In the genomic region with DNA sequence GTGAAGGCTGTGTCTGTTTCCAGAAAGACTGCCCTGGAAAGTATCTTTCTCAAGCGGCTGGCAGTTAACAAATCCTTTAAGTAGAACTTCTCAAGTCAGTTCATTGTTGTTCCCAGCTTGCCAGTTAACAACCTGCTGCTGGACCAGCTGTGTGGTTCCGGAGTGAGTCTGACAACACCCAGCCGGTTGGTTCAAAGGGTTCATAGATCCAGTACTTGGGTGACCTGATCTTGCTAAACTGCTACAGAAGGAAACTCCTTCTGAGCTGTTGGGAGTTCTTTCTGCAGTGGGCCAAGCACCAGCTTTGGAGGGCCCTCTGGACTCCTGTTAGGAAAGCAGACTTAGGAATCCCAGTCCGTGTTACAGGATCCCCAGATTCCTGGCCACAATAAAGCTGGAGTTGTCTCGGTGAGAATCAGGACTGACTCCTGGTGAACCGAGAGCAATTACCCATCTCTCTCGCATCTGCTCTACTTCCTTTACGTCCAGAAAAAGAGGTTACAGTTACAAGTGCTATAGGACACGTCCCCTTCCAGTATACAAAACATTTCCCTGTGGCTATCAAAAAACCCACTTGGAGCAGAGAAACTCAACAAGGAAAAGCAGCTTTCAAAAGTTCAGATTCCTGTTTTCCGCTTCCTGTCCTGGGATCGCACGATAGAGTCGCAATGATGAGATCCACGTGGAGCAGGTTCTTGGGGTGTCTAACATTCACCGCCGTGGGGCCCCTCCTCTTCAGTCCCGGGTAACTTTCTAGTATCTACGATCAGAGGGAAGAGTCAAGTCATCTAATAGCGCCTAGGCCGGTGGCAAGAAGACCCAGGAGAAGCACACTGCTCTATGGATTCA, we compare ENCODE assay signal across 8 mouse cellular contexts. TPM values are rescaled to one million over a fixed set of nuclear protein-coding genes. Genes with fewer than 3 reads are reported as not detected.
DNase-seq lines count a peak whose midpoint lies in the region; ATAC-seq and TF ChIP-seq lines count a peak whose summit lies in the region.

No protein-coding gene starts in this region.

- DNase-seq in heart, postnatal 25 days (ENCODE audit: low spot score): no peak
- DNase-seq in right cerebral cortex, postnatal 10 days (ENCODE audit: low spot score in 2 of 2): no peak
- no peak for DNase-seq in yolk sac, embryonic 10.5 days (ENCODE audit: low spot score)

- peak overlapping the region; percentile 88 for H3K4me2 ChIP-seq in heart, embryonic 14.5 days (ENCODE audit: low read length)
- H3K4me2 ChIP-seq in intestine, embryonic 15.5 days (replicated peaks): peak overlapping the region; percentile 75
- H3K4me2 ChIP-seq in midbrain, embryonic 12.5 days (replicated peaks): peak overlapping the region; percentile 92

- H3K9me3 ChIP-seq in heart, embryonic 14.5 days (ENCODE audit: control insufficient read depth, low read length): no peaks in the 10 kb centered on the region
- no peaks in the 10 kb centered on the region for H3K9me3 ChIP-seq in intestine, embryonic 15.5 days
- H3K9me3 ChIP-seq in midbrain, embryonic 12.5 days: no peaks in the 10 kb centered on the region

- peak overlapping the region in 1 of 2 experiments; percentile 32; a peak in 1 of 4 replicates for H3K27ac ChIP-seq in heart, embryonic 14.5 days (replicated peaks in 1 of 2; ENCODE audit: control insufficient read depth in 1 of 2, insufficient read depth in 1 of 2, low read depth in 2 of 2, low read length in 2 of 2)
- H3K27ac ChIP-seq in cortical plate, adult 2 months (ENCODE audit: insufficient read depth, low read length): no peak overlapping the region
- H3K27ac ChIP-seq in intestine, embryonic 15.5 days: peak overlapping the region; percentile 52; the same call in 1 of the 2 replicates
- H3K27ac ChIP-seq in midbrain, embryonic 12.5 days (replicated peaks): no peak overlapping the region

- intact Hi-C loops in heart, postnatal 25 days (cut with DNase I): loop anchor here (2.0 to 5.0 kb wide), 4 partner anchors 41 to 181 kb away; no protein-coding TSS in a partner anchor

- ATAC-seq in heart, embryonic 14.5 days (ENCODE audit: insufficient number of reproducible peaks, insufficient read depth, low FRiP score, low read depth): no peak
- peak; percentile 59 for ATAC-seq in intestine, embryonic 15.5 days
- ATAC-seq in midbrain, embryonic 12.5 days (ENCODE audit: low FRiP score, low read depth): no peak
- ATAC-seq in megakaryocyte-erythroid progenitor cell, adult 5-6 weeks (replicated peaks; ENCODE audit: low FRiP score, low TSS enrichment, poor library complexity, severe bottlenecking): no peak

- TF ChIP-seq POLR2A in cortical plate, adult 2 months (IDR thresholded peaks at IDR 0.05; ENCODE audit: extremely low read depth, insufficient read depth, low read length): no peak

- H3K9ac ChIP-seq in heart, embryonic 14.5 days (ENCODE audit: low read length): peak overlapping the region; percentile 44
- H3K9ac ChIP-seq in intestine, embryonic 15.5 days: peak overlapping the region; percentile 36; the same call in 1 of the 2 replicates
- H3K9ac ChIP-seq in midbrain, embryonic 12.5 days (replicated peaks): 0 out of 2 replicates have a peak overlapping the region, but pooled peaks have one; percentile 24

- 10% methylated on average over 20 of the region's 20 CpGs for WGBS in heart, embryonic 14.5 days
- 9% methylated on average over 20 of the region's 20 CpGs for WGBS in intestine, embryonic 15.5 days
- WGBS in midbrain, embryonic 12.5 days: 4% methylated on average over 20 of the region's 20 CpGs

- peaks cover 6% of the 10 kb centered on the region in 2 experiments; a peak in 3 of 4 replicates for H3K4me1 ChIP-seq in heart, embryonic 14.5 days (ENCODE audit: control insufficient read depth in 2 of 2, insufficient read depth in 2 of 2, low read length in 2 of 2)
- H3K4me1 ChIP-seq in cortical plate, adult 2 months (ENCODE audit: control insufficient read depth, insufficient read depth, low read length): no peaks in the 10 kb centered on the region
- peaks cover 10% of the 10 kb centered on the region for H3K4me1 ChIP-seq in intestine, embryonic 15.5 days (replicated peaks)
- H3K4me1 ChIP-seq in midbrain, embryonic 12.5 days: peaks cover 13% of the 10 kb centered on the region

- peak overlapping the region; percentile 64 to 71 for H3K4me3 ChIP-seq in heart, embryonic 14.5 days (ENCODE audit: control insufficient read depth in 1 of 2, insufficient read depth in 1 of 2, low read depth in 1 of 2, low read length in 2 of 2)
- peak overlapping the region; percentile 55 for H3K4me3 ChIP-seq in cortical plate, adult 2 months (ENCODE audit: insufficient read depth, low read length)
- H3K4me3 ChIP-seq in intestine, embryonic 15.5 days (replicated peaks): peak overlapping the region; percentile 90
- peak overlapping the region; percentile 81 for H3K4me3 ChIP-seq in midbrain, embryonic 12.5 days

- peaks cover 10% of the 10 kb centered on the region; the same call in 1 of the 2 replicates for H3K27me3 ChIP-seq in heart, embryonic 14.5 days (ENCODE audit: control insufficient read depth, insufficient read depth, low read length)
- no peaks in the 10 kb centered on the region for H3K27me3 ChIP-seq in intestine, embryonic 15.5 days (replicated peaks)
- H3K27me3 ChIP-seq in midbrain, embryonic 12.5 days: peaks cover 19% of the 10 kb centered on the region

- no peaks in the 10 kb centered on the region for H3K36me3 ChIP-seq in heart, embryonic 14.5 days (ENCODE audit: control insufficient read depth, insufficient read depth, low read length)
- no peaks in the 10 kb centered on the region for H3K36me3 ChIP-seq in intestine, embryonic 15.5 days
- H3K36me3 ChIP-seq in midbrain, embryonic 12.5 days: no peaks in the 10 kb centered on the region

- no peak for TF ChIP-seq CTCF in cortical plate, adult 2 months (IDR thresholded peaks at IDR 0.05; ENCODE audit: extremely low read depth, insufficient read depth, low read length)

RNA-seq across cellular contexts. Expression of a gene that starts 0.8 kb away (rescaled TPM):
- polyA plus RNA-seq in heart, embryonic 14.5 days (2014; fragmentation: Nextera tagmentation; extraction: Ambion mirVana): 12.6 and 14.7 TPM in 2 replicates
- 10 to 100 TPM; 64.4 to 66.1 TPM for total RNA-seq in heart, postnatal 25 days (2021)
- 32.6 and 32.8 TPM in 2 replicates for polyA plus RNA-seq in cortical plate, adult 2 months (2012; rRNA removed)
- 23.9 and 25.3 TPM in 2 replicates for polyA plus RNA-seq in intestine, embryonic 15.5 days (2015; fragmentation: Nextera tagmentation; extraction: Ambion mirVana)
- 69.9 and 77.7 TPM in 2 replicates for polyA plus RNA-seq in midbrain, embryonic 12.5 days (2016; fragmentation: Nextera tagmentation; extraction: Ambion mirVana)
- 1.6 and 6.6 TPM in 2 replicates for total RNA-seq in megakaryocyte-erythroid progenitor cell, adult 5-6 weeks (2014; fragmentation: Nextera tagmentation)
- 3.9 and 6.8 TPM in 2 replicates for total RNA-seq in megakaryocyte-erythroid progenitor cell, adult 5-6 weeks (2017)
